Mouse (Mus musculus): ENCODE results near the gene Piezo1.
"Not testable (repeated sequence)": the region's sequence is repeated elsewhere in the genome, so short reads cannot be mapped to it uniquely, and the experiment has no call there.

Piezo1 gene

GRCm38 (mm10) chr8:122551265-122552051 is at the start of gene Piezo1:
Gene Piezo1, minus strand, starts transcription at chr8:122551329.
- DNase-seq, result peak; percentile 95

DNA sequence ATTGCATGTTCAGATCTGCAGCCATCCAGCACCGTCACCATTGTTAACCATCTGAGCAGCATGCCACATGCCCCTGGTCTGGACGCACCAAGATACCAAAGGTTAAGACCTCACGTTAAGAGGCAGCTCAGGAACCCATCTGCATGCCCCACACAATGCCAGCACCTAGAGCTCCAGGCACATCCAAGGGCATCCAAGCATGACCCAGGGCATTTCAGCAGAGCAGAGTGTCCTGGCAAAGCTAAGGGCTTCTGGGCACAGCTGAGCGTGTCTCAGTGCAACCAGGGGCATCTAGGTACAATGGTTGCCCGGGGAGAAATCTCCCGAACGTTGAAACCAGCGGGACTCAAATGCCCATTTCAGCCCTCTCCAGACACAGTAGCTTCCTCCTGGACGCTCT is 49.5 kb upstream of the Piezo1 start:
- DNase-seq, result no peak

- DNase-seq, result peak; percentile 51
Observed at GRCm38 (mm10) chr8:122596031-122596430, 44.9 kb upstream of the Piezo1 start.

DNA sequence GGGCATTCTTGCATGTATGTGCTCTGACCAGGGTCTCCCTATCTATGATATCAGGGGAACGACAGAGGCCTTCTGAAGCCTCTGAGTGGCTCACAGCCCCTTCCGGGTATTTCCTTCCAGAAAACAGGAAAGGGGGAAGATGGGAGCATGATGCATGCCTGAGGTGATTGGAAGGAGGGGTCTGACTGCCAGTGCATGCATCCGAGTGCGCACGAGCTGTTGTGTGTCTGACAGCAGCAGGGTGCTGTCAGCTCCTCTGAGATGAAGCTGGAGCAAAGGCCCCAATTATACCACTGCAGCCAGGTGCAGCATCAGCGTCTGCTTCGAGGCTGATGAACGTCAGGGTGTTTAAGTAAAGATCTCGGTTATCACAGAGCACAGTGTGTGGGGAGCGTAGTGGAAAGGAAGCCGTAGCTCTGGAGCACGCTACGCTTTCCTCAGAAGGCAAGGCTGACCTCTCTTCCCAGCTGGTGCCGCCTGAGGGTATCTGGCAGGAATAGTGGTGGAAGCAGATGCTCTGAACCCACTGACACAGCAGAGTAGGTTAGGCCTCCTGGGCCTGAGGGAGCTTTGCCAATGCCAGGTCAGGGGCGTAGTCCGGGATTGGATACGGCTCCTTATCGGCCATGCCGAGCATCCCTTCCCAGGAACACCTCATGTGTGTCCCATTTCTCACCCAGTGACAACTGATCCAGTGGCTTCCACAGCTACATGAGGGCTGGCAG is 42.8 kb upstream of the Piezo1 start:
- no peak for DNase-seq

DNA sequence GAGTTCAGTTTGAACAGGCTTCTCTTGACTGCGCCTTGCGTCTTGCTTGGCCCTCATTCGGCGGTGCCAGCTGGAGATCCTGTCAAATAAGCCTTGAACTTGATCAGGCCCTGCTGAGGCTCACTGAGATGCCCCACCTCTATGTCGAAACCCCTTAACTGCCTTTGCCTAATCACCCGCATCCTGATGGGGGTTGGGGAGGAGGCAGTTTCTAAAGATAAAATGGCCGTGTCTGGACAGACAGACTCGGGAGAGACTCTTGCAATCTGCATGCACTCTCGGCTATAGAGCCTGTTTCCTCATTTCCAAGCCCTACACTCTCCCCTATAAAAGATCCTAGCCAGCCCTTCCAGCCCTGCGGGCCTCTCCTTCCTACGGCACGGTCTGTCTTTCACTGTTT is 42.1 kb upstream of the Piezo1 start:
- no peak for DNase-seq

DNA sequence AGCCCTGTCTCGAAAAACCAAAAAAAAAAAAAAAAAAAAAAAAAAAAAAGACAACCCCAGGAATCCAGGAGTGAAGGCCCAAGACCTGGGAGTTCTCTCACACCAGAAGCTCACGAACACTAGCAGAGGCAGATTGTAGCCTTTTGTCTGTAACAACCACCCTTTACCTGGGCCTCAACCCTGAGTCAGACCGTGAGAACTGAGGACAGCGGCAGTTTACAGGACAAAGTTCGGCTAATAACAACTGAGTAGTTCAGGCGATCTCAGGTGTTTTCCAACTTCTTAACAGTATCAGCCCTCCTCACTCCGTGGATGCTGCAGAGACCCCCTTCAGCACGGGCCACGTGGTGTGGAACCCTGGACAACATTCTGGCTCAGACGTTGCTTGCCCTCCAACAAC is 35.6 kb upstream of the Piezo1 start:
- DNase-seq, result no peak

GRCm38 (mm10) chr8:122586171-122586570 is 35.0 kb upstream of the Piezo1 start:
- DNase-seq, result no peak

DNA sequence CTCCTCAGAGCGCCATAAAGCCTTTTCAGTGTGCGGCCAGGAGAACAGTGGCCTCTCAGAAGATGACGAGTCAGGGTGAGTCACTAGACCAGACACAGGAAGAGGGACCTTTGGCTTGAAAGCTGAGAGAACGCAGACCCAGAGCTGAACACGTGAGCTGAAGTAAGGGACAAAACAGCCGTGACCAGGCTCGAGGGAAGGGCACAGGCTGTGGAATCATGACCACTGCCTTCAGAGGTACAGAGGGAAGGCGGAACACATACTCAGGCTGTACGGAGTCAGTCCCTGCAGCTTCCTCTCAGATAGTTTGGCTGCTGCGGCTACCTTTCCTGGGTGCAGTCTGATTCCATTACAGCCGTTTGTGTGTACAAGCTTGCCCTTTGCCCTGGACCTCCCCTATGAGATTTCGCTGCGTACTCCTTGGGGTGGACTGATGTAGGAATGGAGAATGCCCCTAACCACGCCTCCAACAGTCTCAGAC is 34.3 kb upstream of the Piezo1 start:
- DNase-seq, result no peak

DNA sequence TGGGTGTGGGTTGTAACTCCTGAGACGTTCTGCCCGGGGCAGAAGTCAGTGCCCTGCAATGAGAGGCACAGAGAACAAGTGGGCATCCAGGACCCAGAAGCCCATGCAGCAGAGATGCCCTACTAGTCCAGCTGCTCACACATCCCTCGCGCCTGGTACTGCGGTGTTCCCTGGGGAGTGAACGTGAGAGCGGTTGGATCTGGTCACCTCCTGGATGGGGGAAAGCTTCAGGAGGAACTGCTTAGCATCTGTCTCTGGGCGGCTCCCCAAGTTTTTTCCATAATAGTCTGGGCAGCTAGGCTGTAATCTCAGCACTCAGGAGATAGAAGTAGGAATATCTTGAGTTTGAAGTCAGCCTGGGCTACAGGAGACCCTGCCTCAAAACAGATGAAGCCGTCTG is 33.9 kb upstream of the Piezo1 start:
- DNase-seq, result no peak

DNA sequence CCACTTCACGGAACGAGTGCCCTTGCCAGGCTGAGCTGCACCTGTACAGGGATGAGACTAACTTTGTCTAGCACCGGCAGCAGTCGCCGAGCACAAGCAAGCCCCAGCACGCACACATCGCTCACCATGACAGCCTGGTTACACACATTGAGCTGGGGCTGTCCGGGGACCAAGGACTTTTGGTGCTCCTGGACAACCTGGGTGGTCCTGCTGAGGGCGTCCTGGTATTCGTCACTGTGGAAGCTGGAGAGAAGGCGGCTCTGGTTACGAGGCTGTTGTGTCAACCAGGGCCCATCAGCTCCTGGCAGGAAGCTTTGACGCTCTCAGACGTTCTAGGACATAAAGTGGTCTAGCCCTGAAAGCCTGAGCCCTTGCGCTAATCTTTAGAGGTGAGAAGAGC is 29.8 kb upstream of the Piezo1 start:
- no peak for DNase-seq

GRCm38 (mm10) chr8:122579196-122579595 is 28.1 kb upstream of the Piezo1 start:
- no peak for DNase-seq

GRCm38 (mm10) chr8:122577116-122577515 is 26.0 kb upstream of the Piezo1 start:
- DNase-seq, result no peak

- DNase-seq, result peak; percentile 98
Observed at GRCm38 (mm10) chr8:122576648-122577022, 25.5 kb upstream of the Piezo1 start, which contains the start of gene Aprt. Gene Aprt, minus strand, starts transcription at chr8:122576909.

GRCm38 (mm10) chr8:122575735-122576647 is 24.9 kb upstream of the Piezo1 start:
- no peak for DNase-seq

- DNase-seq, result no peak
Observed at GRCm38 (mm10) chr8:122575286-122575685, 24.2 kb upstream of the Piezo1 start.

GRCm38 (mm10) chr8:122574667-122575251 is 23.6 kb upstream of the Piezo1 start:
- no peak for DNase-seq

- no peak for DNase-seq
Observed at GRCm38 (mm10) chr8:122574264-122574663, 23.1 kb upstream of the Piezo1 start.

GRCm38 (mm10) chr8:122573577-122573976 is 22.4 kb upstream of the Piezo1 start:
- no peak for DNase-seq

GRCm38 (mm10) chr8:122573176-122573575 is 22.0 kb upstream of the Piezo1 start:
- DNase-seq, result not testable (repeated sequence)

- DNase-seq, result no peak
Observed at GRCm38 (mm10) chr8:122572751-122573150, 21.6 kb upstream of the Piezo1 start.

GRCm38 (mm10) chr8:122571750-122572267 is 20.7 kb upstream of the Piezo1 start:
- no peak for DNase-seq

- no peak for DNase-seq
Observed at GRCm38 (mm10) chr8:122571153-122571552, 20.0 kb upstream of the Piezo1 start.

Measured in thymus, postnatal 14 days (tissue).